Comparison of ENCODE assay signal across 9 mouse cellular contexts in genomic region chr9:62987824-62988223, GRCm38 (mm10). TPM values are rescaled to one million over a fixed set of nuclear protein-coding genes. Genes with fewer than 3 reads are reported as not detected.
DNase-seq lines count a peak whose midpoint lies in the region; ATAC-seq and TF ChIP-seq lines count a peak whose summit lies in the region.
"Had no signal": no experiment of that assay in that cellular context is flagged by ENCODE, and none has a peak within 500 bp of the region (broad histone marks: within the 10 kb centered on the region; RNA-seq: fewer than 3 reads in every experiment).

Gene Pias1 (minus strand): TSS chr9:62987924.

- H3K9me3 ChIP-seq in embryonic facial prominence, embryonic 11.5 days (replicated peaks; ENCODE audit: control insufficient read depth, low read length), result no peaks in the 10 kb centered on the region
- H3K9me3 ChIP-seq in heart, embryonic 11.5 days (replicated peaks; ENCODE audit: control insufficient read depth, low read length), result no peaks in the 10 kb centered on the region
- no peaks in the 10 kb centered on the region for H3K9me3 ChIP-seq in neural tube, embryonic 12.5 days

- no peaks in the 10 kb centered on the region for H3K27me3 ChIP-seq in embryonic facial prominence, embryonic 11.5 days (ENCODE audit: control insufficient read depth, insufficient read depth, low read length)
- H3K27me3 ChIP-seq in heart, embryonic 11.5 days (ENCODE audit: control insufficient read depth, insufficient read depth, low read length), result no peaks in the 10 kb centered on the region
- no peaks in the 10 kb centered on the region for H3K27me3 ChIP-seq in neural tube, embryonic 12.5 days (replicated peaks)

- no peaks in the 10 kb centered on the region for H3K36me3 ChIP-seq in embryonic facial prominence, embryonic 11.5 days (replicated peaks; ENCODE audit: control insufficient read depth, insufficient read depth, low read depth, low read length)
- no peaks in the 10 kb centered on the region for H3K36me3 ChIP-seq in heart, embryonic 11.5 days (ENCODE audit: control insufficient read depth, insufficient read depth, low read length)
- no peaks in the 10 kb centered on the region for H3K36me3 ChIP-seq in neural tube, embryonic 12.5 days

- ATAC-seq in embryonic facial prominence, embryonic 11.5 days (replicated peaks; ENCODE audit: insufficient number of reproducible peaks, low FRiP score, low TSS enrichment, low read depth), result no peak
- ATAC-seq in heart, embryonic 11.5 days (replicated peaks; ENCODE audit: insufficient number of reproducible peaks, low FRiP score, low TSS enrichment), result no peak
- no peak for ATAC-seq in neural tube, embryonic 12.5 days (ENCODE audit: low FRiP score, low read depth)

- intact Hi-C loops in left cerebral cortex, adult 2 months (cut with DNase I), result no loop called here

- H3K4me1 ChIP-seq in embryonic facial prominence, embryonic 11.5 days (ENCODE audit: control insufficient read depth, insufficient read depth, low read length), result no peaks in the 10 kb centered on the region
- H3K4me1 ChIP-seq in heart, embryonic 11.5 days (ENCODE audit: control insufficient read depth, insufficient read depth, low read length), result no peaks in the 10 kb centered on the region
- no peaks in the 10 kb centered on the region for H3K4me1 ChIP-seq in neural tube, embryonic 12.5 days

- DNase-seq in left cerebral cortex, adult 2 months (ENCODE audit: extremely low spot score in 1 of 2, low spot score in 2 of 2), result no peak
- no peak for DNase-seq in left cerebral cortex, adult 11 months (ENCODE audit: low spot score)
- DNase-seq in embryonic facial prominence, embryonic 11.5 days (ENCODE audit: low spot score), result no peak
- no peak for DNase-seq in left cerebral cortex, adult 8-10 months (ENCODE audit: low spot score in 2 of 2)
- DNase-seq in cerebellum, adult 18-20 months, result no peak
- DNase-seq in urinary bladder, postnatal 25 days (ENCODE audit: low spot score), result no peak

- WGBS in embryonic facial prominence, embryonic 11.5 days, result 81% methylated on average over 5 of the region's 5 CpGs
- WGBS in heart, embryonic 11.5 days (ENCODE audit: insufficient replicate concordance), result 76% methylated on average over 5 of the region's 5 CpGs
- WGBS in neural tube, embryonic 12.5 days, result 87% methylated on average over 5 of the region's 5 CpGs

- H3K9ac ChIP-seq in embryonic facial prominence, embryonic 11.5 days (replicated peaks; ENCODE audit: low read length), result no peak within 1 kb of the TSS
- no peak within 1 kb of the TSS for H3K9ac ChIP-seq in heart, embryonic 11.5 days (ENCODE audit: low read depth, low read length)
- no peak within 1 kb of the TSS for H3K9ac ChIP-seq in neural tube, embryonic 12.5 days

- no peak within 1 kb of the TSS for H3K4me3 ChIP-seq in left cerebral cortex, adult 2 months
- no peak within 1 kb of the TSS for H3K4me3 ChIP-seq in embryonic facial prominence, embryonic 11.5 days (ENCODE audit: low read depth, low read length)
- no peak within 1 kb of the TSS for H3K4me3 ChIP-seq in heart, embryonic 11.5 days (ENCODE audit: low read depth, low read length)
- no peak within 1 kb of the TSS for H3K4me3 ChIP-seq in neural tube, embryonic 12.5 days
- H3K4me3 ChIP-seq: myocyte had no signal

- H3K27ac ChIP-seq in left cerebral cortex, adult 2 months, result no peak within 1 kb of the TSS
- H3K27ac ChIP-seq in embryonic facial prominence, embryonic 11.5 days (replicated peaks; ENCODE audit: low read depth, low read length), result no peak within 1 kb of the TSS
- H3K27ac ChIP-seq in heart, embryonic 11.5 days (ENCODE audit: low read depth, low read length), result no peak within 1 kb of the TSS
- no peak within 1 kb of the TSS for H3K27ac ChIP-seq in neural tube, embryonic 12.5 days

- TF ChIP-seq CTCF in left cerebral cortex, adult 2 months (IDR thresholded peaks at IDR 0.05), result no peak

- no peak within 1 kb of the TSS for H3K4me2 ChIP-seq in embryonic facial prominence, embryonic 11.5 days (ENCODE audit: low read depth, low read length)
- H3K4me2 ChIP-seq in heart, embryonic 11.5 days, result no peak within 1 kb of the TSS
- H3K4me2 ChIP-seq in neural tube, embryonic 12.5 days (replicated peaks), result no peak within 1 kb of the TSS

RNA-seq across cellular contexts. Expression of gene Pias1, which starts in this region (rescaled TPM):
- total RNA-seq in left cerebral cortex, adult 2 months (2021), result 10 to 100 TPM; 66.0 to 68.6 TPM
- 60.7 and 62.0 TPM in 2 replicates for polyA plus RNA-seq in embryonic facial prominence, embryonic 11.5 days (2014; fragmentation: Nextera tagmentation; extraction: Ambion mirVana)
- polyA plus RNA-seq in heart, embryonic 11.5 days (2014; fragmentation: Nextera tagmentation; extraction: Ambion mirVana), result 43.7 and 45.3 TPM in 2 replicates
- 10 to 100 TPM; 61.7 to 74.7 (median 64.9) TPM for total RNA-seq in left cerebral cortex, adult 8-10 months (2022)
- polyA plus RNA-seq in neural tube, embryonic 12.5 days (2016; fragmentation: Nextera tagmentation; extraction: Ambion mirVana), result 56.5 and 64.5 TPM in 2 replicates
